Mouse (Mus musculus): ENCODE measurements around the gene Cryzl2. TPM values are rescaled to one million over a fixed set of nuclear protein-coding genes. Genes with fewer than 3 reads are reported as not detected.

Gene Cryzl2
- total RNA-seq, 1 experiment: 6.9 TPM

DNA sequence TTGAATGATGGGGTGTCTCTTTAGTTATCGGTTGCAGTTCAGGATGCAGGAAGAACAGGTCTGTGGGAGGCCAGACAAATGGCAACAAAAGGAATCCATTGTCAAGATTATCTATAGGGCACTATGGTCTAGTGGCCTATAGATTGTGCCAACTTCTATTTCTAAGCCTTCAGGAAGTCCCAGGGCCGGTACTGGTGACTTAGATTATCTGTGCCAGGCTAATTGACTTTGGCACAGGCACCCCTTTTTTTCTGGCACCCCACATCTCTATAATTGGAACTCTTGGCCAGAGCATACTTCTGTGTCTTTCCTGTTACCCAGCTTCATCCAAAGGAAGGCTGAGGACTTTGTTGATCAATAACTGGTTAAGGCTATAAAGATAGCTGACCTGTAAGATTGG lies 61.0 kb downstream of the Cryzl2 start:
- Histone ChIP-seq H3K4me3 (ENCODE audit: insufficient read depth in 1 of 2, low read depth in 1 of 2, low read length in 2 of 2, poor library complexity in 1 of 2, severe bottlenecking in 1 of 2) (no peak overlapping the region), H3K4me1 (ENCODE audit: control insufficient read depth in 2 of 2, insufficient read depth in 2 of 2, low read length in 2 of 2, poor library complexity in 1 of 2) (no peaks in the 10 kb centered on the region), H3K27ac (ENCODE audit: insufficient read depth, low read depth, low read length, poor library complexity, severe bottlenecking) (no peak overlapping the region), H3K9me3 (ENCODE audit: control insufficient read depth, insufficient read depth, low read depth, low read length) (peaks cover 9% of the 10 kb centered on the region), H3K9ac (ENCODE audit: insufficient read depth, low read depth, low read length, poor library complexity, severe bottlenecking) (no peak overlapping the region), H3K36me3 (ENCODE audit: control insufficient read depth, insufficient read depth, low read length, poor library complexity, severe bottlenecking) (no peaks in the 10 kb centered on the region)
- no peak for DNase-seq (ENCODE audit: low read depth, low spot score)
- no peak for TF ChIP-seq CHD2 (IDR thresholded peaks at IDR 0.05; ENCODE audit: low read depth, low read length)
- no peak for TF ChIP-seq HCFC1 (IDR thresholded peaks at IDR 0.05; ENCODE audit: borderline replicate concordance, insufficient read depth, low read length)
- TF ChIP-seq ZNF384 (IDR thresholded peaks at IDR 0.05; ENCODE audit: low read depth, low read length): no peak
- no peak for TF ChIP-seq MAFK (IDR thresholded peaks at IDR 0.05; ENCODE audit: insufficient read depth, low read depth, low read length)
- TF ChIP-seq ZC3H11A (IDR thresholded peaks at IDR 0.05; ENCODE audit: borderline replicate concordance, low read depth, low read length): no peak
- in situ Hi-C loops (cut with MboI; ENCODE audit: low sequenced_read_pairs in 2 of 2, unreplicated experiment in 2 of 2): no loop called here

GRCm38 (mm10) chr1:157522322-157522721 lies 63.9 kb downstream of the Cryzl2 start:
- no peak overlapping the region for H3K4me3 ChIP-seq (ENCODE audit: insufficient read depth in 1 of 2, low read depth in 1 of 2, low read length in 2 of 2, poor library complexity in 1 of 2, severe bottlenecking in 1 of 2)
- TF ChIP-seq HCFC1 (IDR thresholded peaks at IDR 0.05; ENCODE audit: borderline replicate concordance, insufficient read depth, low read length) (no peak), ZNF384 (IDR thresholded peaks at IDR 0.05; ENCODE audit: low read depth, low read length) (no peak), CHD2 (IDR thresholded peaks at IDR 0.05; ENCODE audit: low read depth, low read length) (no peak), MAFK (IDR thresholded peaks at IDR 0.05; ENCODE audit: insufficient read depth, low read depth, low read length) (no peak), ZC3H11A (IDR thresholded peaks at IDR 0.05; ENCODE audit: borderline replicate concordance, low read depth, low read length) (no peak)
- H3K36me3 ChIP-seq (ENCODE audit: control insufficient read depth, insufficient read depth, low read length, poor library complexity, severe bottlenecking): no peaks in the 10 kb centered on the region
- no peaks in the 10 kb centered on the region for H3K4me1 ChIP-seq (ENCODE audit: control insufficient read depth in 2 of 2, insufficient read depth in 2 of 2, low read length in 2 of 2, poor library complexity in 1 of 2)
- H3K27ac ChIP-seq (ENCODE audit: insufficient read depth, low read depth, low read length, poor library complexity, severe bottlenecking): no peak overlapping the region
- no peak for DNase-seq (ENCODE audit: low read depth, low spot score)
- H3K9ac ChIP-seq (ENCODE audit: insufficient read depth, low read depth, low read length, poor library complexity, severe bottlenecking): no peak overlapping the region
- in situ Hi-C loops (cut with MboI; ENCODE audit: low sequenced_read_pairs in 2 of 2, unreplicated experiment in 2 of 2): no loop called here
- H3K9me3 ChIP-seq (ENCODE audit: control insufficient read depth, insufficient read depth, low read depth, low read length): peaks cover 9% of the 10 kb centered on the region

DNA sequence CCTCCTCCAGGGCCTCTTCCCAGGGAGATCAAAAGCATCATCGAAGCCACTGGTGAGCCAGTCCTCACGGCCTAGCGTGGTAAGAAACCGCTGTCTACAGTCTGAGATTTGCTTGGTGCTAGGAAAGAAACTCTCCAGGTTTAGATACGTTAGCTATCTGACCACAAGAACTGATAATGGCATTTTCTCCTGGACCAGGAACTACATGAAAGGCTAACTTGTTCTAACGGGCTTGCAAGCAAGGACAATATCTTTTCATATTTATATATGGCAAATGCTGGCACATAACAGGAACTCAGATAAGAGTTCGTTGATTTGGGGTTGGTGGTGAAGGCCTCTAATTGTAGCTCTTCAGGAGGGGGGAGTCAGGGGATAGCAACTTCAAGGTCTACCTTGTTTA lies 66.4 kb downstream of the Cryzl2 start:
- TF ChIP-seq ZC3H11A (IDR thresholded peaks at IDR 0.05; ENCODE audit: borderline replicate concordance, low read depth, low read length) (no peak), MAFK (IDR thresholded peaks at IDR 0.05; ENCODE audit: insufficient read depth, low read depth, low read length) (no peak), ZNF384 (IDR thresholded peaks at IDR 0.05; ENCODE audit: low read depth, low read length) (no peak), HCFC1 (IDR thresholded peaks at IDR 0.05; ENCODE audit: borderline replicate concordance, insufficient read depth, low read length) (no peak), CHD2 (IDR thresholded peaks at IDR 0.05; ENCODE audit: low read depth, low read length) (no peak)
- no peak overlapping the region for H3K27ac ChIP-seq (ENCODE audit: insufficient read depth, low read depth, low read length, poor library complexity, severe bottlenecking)
- H3K4me3 ChIP-seq (ENCODE audit: insufficient read depth in 1 of 2, low read depth in 1 of 2, low read length in 2 of 2, poor library complexity in 1 of 2, severe bottlenecking in 1 of 2): no peak overlapping the region
- peaks cover 4% of the 10 kb centered on the region for H3K9me3 ChIP-seq (ENCODE audit: control insufficient read depth, insufficient read depth, low read depth, low read length)
- in situ Hi-C loops (cut with MboI; ENCODE audit: low sequenced_read_pairs in 2 of 2, unreplicated experiment in 2 of 2): no loop called here
- H3K9ac ChIP-seq (ENCODE audit: insufficient read depth, low read depth, low read length, poor library complexity, severe bottlenecking): no peak overlapping the region
- no peaks in the 10 kb centered on the region for H3K36me3 ChIP-seq (ENCODE audit: control insufficient read depth, insufficient read depth, low read length, poor library complexity, severe bottlenecking)
- H3K4me1 ChIP-seq (ENCODE audit: control insufficient read depth in 2 of 2, insufficient read depth in 2 of 2, low read length in 2 of 2, poor library complexity in 1 of 2): no peaks in the 10 kb centered on the region
- DNase-seq (ENCODE audit: low read depth, low spot score): no peak

GRCm38 (mm10) chr1:157525692-157526354 lies 67.4 kb downstream of the Cryzl2 start:
- H3K27ac ChIP-seq (ENCODE audit: insufficient read depth, low read depth, low read length, poor library complexity, severe bottlenecking): no peak overlapping the region
- no peaks in the 10 kb centered on the region for H3K36me3 ChIP-seq (ENCODE audit: control insufficient read depth, insufficient read depth, low read length, poor library complexity, severe bottlenecking)
- H3K4me3 ChIP-seq (ENCODE audit: insufficient read depth in 1 of 2, low read depth in 1 of 2, low read length in 2 of 2, poor library complexity in 1 of 2, severe bottlenecking in 1 of 2): no peak overlapping the region
- no peaks in the 10 kb centered on the region for H3K4me1 ChIP-seq (ENCODE audit: control insufficient read depth in 2 of 2, insufficient read depth in 2 of 2, low read length in 2 of 2, poor library complexity in 1 of 2)
- H3K9me3 ChIP-seq (ENCODE audit: control insufficient read depth, insufficient read depth, low read depth, low read length): peaks cover 2% of the 10 kb centered on the region; the same call in 1 of the 2 replicates
- no peak overlapping the region for H3K9ac ChIP-seq (ENCODE audit: insufficient read depth, low read depth, low read length, poor library complexity, severe bottlenecking)
- TF ChIP-seq HCFC1 (IDR thresholded peaks at IDR 0.05; ENCODE audit: borderline replicate concordance, insufficient read depth, low read length) (no peak), MAFK (IDR thresholded peaks at IDR 0.05; ENCODE audit: insufficient read depth, low read depth, low read length) (no peak), ZC3H11A (IDR thresholded peaks at IDR 0.05; ENCODE audit: borderline replicate concordance, low read depth, low read length) (no peak), ZNF384 (IDR thresholded peaks at IDR 0.05; ENCODE audit: low read depth, low read length) (no peak), CHD2 (IDR thresholded peaks at IDR 0.05; ENCODE audit: low read depth, low read length) (no peak)
- DNase-seq (ENCODE audit: low read depth, low spot score): no peak
- in situ Hi-C loops (cut with MboI; ENCODE audit: low sequenced_read_pairs in 2 of 2, unreplicated experiment in 2 of 2): no loop called here

Data from ES-E14 (cell line).